Mouse (Mus musculus) small intestine, adult 2 months (tissue): ENCODE measurements around the gene Smyd3. TPM values are rescaled to one million over a fixed set of nuclear protein-coding genes. Genes with fewer than 3 reads are reported as not detected.

Experiments used
- H3K27ac ChIP-seq: fragments of 200-500 bp; 2 replicates; pipeline ENCODE4 v1.5.1; 2012; ENCODE audit warnings: low read depth, low read length, control low read depth, inconsistent platforms; ENCODE audit not compliant: insufficient read depth
- H3K27me3 ChIP-seq: fragments of 200-500 bp; 2 replicates; pipeline ENCODE4 v1.6.1; 2012; ENCODE audit warnings: mild to moderate bottlenecking, moderate library complexity, low read length, inconsistent platforms; ENCODE audit not compliant: control insufficient read depth, insufficient read depth
- H3K36me3 ChIP-seq: fragments of 200-500 bp; 2 replicates; pipeline ENCODE4 v1.6.1; 2012; ENCODE audit warnings: mild to moderate bottlenecking, low read length, control low read depth, inconsistent platforms; ENCODE audit not compliant: control insufficient read depth, insufficient read depth
- H3K4me1 ChIP-seq: fragments of 200-500 bp; 2 replicates; pipeline ENCODE4 v1.6.1; 2012; ENCODE audit warnings: low read length, inconsistent platforms, mixed read lengths; ENCODE audit not compliant: control insufficient read depth, insufficient read depth, insufficient read length
- H3K4me3 ChIP-seq: fragments of 200-500 bp; 2 replicates; pipeline ENCODE4 v1.5.1; 2012; ENCODE audit warnings: low read depth, mild to moderate bottlenecking, control low read depth, inconsistent platforms, low read length, moderate library complexity
- CTCF ChIP-seq: fragments of 200-500 bp; IDR thresholded peaks from 2 replicates; pipeline ENCODE4 v1.5.1; 2012; ENCODE audit warnings: low read depth, mild to moderate bottlenecking, control low read depth, inconsistent platforms, low read length, moderate library complexity, mixed read lengths; ENCODE audit not compliant: insufficient replicate concordance, insufficient read length; ENCODE audit errors: extremely low read depth
- POLR2A ChIP-seq: fragments of 200-500 bp; IDR thresholded peaks from 2 replicates; pipeline ENCODE4 v1.6.1; 2012; ENCODE audit warnings: low read depth, mild to moderate bottlenecking, control low read depth, inconsistent platforms, low read length, moderate library complexity
- WGBS: fragments of 180-500 bp; shearing (Covaris S2); methylation state at CpG from one replicate; pipeline ENCODE4 v1.1.7; 2018; 5-methylcytosine and 5-hydroxymethylcytosine counted together
- polyA plus RNA-seq: library from polyadenylated mRNA; depleted of rRNA; stranded (reverse); fragments of >200 nt; gene quantifications from 2 replicates; pipeline ENCODE4 v1.2.3, GENCODE M21; 2012

Smyd3 gene
- polyA plus RNA-seq, 1 experiment = 1.1 TPM

DNA sequence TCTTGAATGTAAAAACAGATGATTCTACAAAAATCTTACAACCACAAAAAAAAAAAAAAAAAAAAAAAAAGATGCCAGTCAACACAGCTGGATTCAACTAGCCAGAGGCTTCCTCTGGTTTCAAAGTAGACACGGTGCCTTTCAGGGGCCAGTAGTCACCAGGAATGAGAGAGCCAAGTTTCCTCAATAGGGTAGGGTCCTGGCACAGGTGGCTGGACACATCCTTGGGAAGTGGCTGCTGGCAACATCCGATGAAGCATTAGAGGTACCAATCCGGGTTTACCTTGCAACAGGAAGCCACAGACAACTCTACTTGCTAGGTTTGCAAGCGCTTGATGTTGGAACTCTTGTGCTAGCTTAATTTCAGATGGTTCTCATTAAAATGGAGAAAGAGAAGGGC, 459.2 kb downstream of the Smyd3 start:
- Histone ChIP-seq H3K27me3 (no peaks in the 10 kb centered on the region), H3K36me3 (no peaks in the 10 kb centered on the region), H3K27ac (no peak overlapping the region), H3K4me3 (no peak overlapping the region), H3K4me1 (peaks cover 19% of the 10 kb centered on the region)
- WGBS = 81% methylated on average over 4 of the region's 4 CpGs
- no peak for TF ChIP-seq CTCF
- TF ChIP-seq POLR2A = no peak

DNA sequence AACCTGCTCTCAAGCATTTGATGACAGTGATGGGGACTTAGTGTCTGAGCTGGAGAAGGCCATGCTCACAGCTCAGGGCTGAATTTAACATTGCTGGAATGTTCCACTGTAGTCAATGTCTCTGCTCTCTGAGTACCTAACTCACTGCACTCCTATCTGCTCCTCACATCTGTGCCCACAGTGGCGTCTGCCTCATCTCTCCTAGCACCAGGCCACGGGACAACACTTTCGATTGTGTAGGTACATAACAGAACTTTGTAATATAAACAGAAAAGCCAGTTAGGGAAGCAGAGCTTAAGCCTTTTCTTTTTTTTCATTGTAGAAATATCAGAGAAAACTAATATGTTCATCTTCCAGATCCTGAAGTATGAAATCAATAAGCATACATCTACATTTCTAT, 462.1 kb downstream of the Smyd3 start:
- Histone ChIP-seq H3K4me1 (peaks cover 12% of the 10 kb centered on the region), H3K27ac (no peak overlapping the region), H3K27me3 (no peaks in the 10 kb centered on the region), H3K36me3 (no peaks in the 10 kb centered on the region), H3K4me3 (no peak overlapping the region)
- TF ChIP-seq POLR2A (no peak), CTCF (no peak)
- 93% methylated on average over 3 of the region's 3 CpGs for WGBS

GRCm38 (mm10) chr1:179054385-179055116, 463.3 kb downstream of the Smyd3 start:
- TF ChIP-seq CTCF = no peak
- TF ChIP-seq POLR2A = no peak
- H3K27me3 ChIP-seq = no peaks in the 10 kb centered on the region
- WGBS = 39% methylated on average over 7 of the region's 7 CpGs
- H3K4me3 ChIP-seq = no peak overlapping the region
- no peak overlapping the region for H3K27ac ChIP-seq
- H3K4me1 ChIP-seq = peaks cover 4% of the 10 kb centered on the region; the same call in 1 of the 2 replicates
- H3K36me3 ChIP-seq = no peaks in the 10 kb centered on the region

DNA sequence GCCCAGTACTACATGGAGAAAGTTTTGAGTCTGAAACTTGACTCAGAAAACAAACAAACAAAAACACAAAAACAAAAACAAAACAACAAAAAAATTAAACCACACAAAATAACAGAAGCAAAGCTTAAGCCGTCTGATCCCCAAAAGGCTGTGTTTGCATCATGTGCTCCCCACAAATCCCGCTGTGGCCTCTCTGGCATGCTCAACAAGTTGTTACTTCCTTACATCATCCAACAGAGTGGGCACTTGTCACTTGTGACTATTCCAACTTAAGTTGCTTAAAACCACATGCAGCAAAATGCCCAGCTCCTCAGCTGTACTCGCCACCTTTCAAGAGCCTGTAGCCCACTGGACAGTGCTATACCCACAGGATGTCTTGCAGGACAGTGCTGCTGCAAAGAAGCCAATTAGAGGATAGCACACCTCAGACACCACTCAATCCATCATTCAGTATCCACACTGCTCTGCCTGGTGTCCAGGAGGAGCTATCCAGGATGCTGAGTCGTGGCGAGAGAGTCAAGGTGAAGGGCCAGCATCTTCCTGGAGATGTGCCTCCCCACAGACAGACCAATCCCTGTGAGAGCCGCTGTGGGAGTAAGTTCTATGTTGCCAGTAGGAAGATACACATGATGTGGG, 465.2 kb downstream of the Smyd3 start:
- Histone ChIP-seq H3K4me3 (no peak overlapping the region), H3K27ac (no peak overlapping the region), H3K4me1 (peaks cover 2% of the 10 kb centered on the region; the same call in 1 of the 2 replicates), H3K27me3 (no peaks in the 10 kb centered on the region), H3K36me3 (no peaks in the 10 kb centered on the region)
- 96% methylated on average over 6 of the region's 6 CpGs for WGBS
- TF ChIP-seq POLR2A (no peak), CTCF (no peak)

GRCm38 (mm10) chr1:179047931-179048596, 469.8 kb downstream of the Smyd3 start:
- TF ChIP-seq CTCF = no peak
- TF ChIP-seq POLR2A = no peak
- H3K4me3 ChIP-seq = no peak overlapping the region
- H3K4me1 ChIP-seq = peaks cover 2% of the 10 kb centered on the region; the same call in 1 of the 2 replicates
- H3K36me3 ChIP-seq = no peaks in the 10 kb centered on the region
- no peak overlapping the region for H3K27ac ChIP-seq
- 78% methylated on average over 13 of the region's 13 CpGs for WGBS
- H3K27me3 ChIP-seq = no peaks in the 10 kb centered on the region

GRCm38 (mm10) chr1:179045856-179046714, 471.8 kb downstream of the Smyd3 start:
- H3K4me3 ChIP-seq = no peak overlapping the region
- H3K27ac ChIP-seq = no peak overlapping the region
- TF ChIP-seq POLR2A (no peak), CTCF (no peak)
- peaks cover 2% of the 10 kb centered on the region; the same call in 1 of the 2 replicates for H3K4me1 ChIP-seq
- no peaks in the 10 kb centered on the region for H3K36me3 ChIP-seq
- WGBS = 68% methylated on average over 17 of the region's 17 CpGs
- H3K27me3 ChIP-seq = no peaks in the 10 kb centered on the region
